ENCODE assay signal across 20 mouse cellular contexts in genomic region chr5:120475861-120476260, GRCm38 (mm10). TPM values are rescaled to one million over a fixed set of nuclear protein-coding genes. Genes with fewer than 3 reads are reported as not detected.
DNase-seq lines count a peak whose midpoint lies in the region; ATAC-seq and TF ChIP-seq lines count a peak whose summit lies in the region.
"Had no signal": no experiment of that assay in that cellular context is flagged by ENCODE, and none has a peak within 500 bp of the region (broad histone marks: within the 10 kb centered on the region; RNA-seq: fewer than 3 reads in every experiment).

No protein-coding gene starts in this region.

- H3K9me3 ChIP-seq in embryonic facial prominence, embryonic 15.5 days (replicated peaks), result no peaks in the 10 kb centered on the region
- H3K9me3 ChIP-seq in embryonic facial prominence, embryonic 10.5 days, result no peaks in the 10 kb centered on the region
- no peaks in the 10 kb centered on the region for H3K9me3 ChIP-seq in heart, embryonic 13.5 days
- H3K9me3 ChIP-seq in kidney, embryonic 15.5 days (replicated peaks), result no peaks in the 10 kb centered on the region
- no peaks in the 10 kb centered on the region for H3K9me3 ChIP-seq in E14TG2a.4 (ENCODE audit: low read length)
- H3K9me3 ChIP-seq: lung, embryonic 15.5 days had no signal

- H3K36me3 ChIP-seq in embryonic facial prominence, embryonic 15.5 days, result no peaks in the 10 kb centered on the region
- no peaks in the 10 kb centered on the region for H3K36me3 ChIP-seq in embryonic facial prominence, embryonic 10.5 days (replicated peaks)
- H3K36me3 ChIP-seq in heart, embryonic 13.5 days, result no peaks in the 10 kb centered on the region
- no peaks in the 10 kb centered on the region for H3K36me3 ChIP-seq in kidney, embryonic 15.5 days
- H3K36me3 ChIP-seq in E14TG2a.4 (ENCODE audit: insufficient read depth, low read length), result no peaks in the 10 kb centered on the region
- H3K36me3 ChIP-seq: lung, embryonic 15.5 days had no signal

- 0 out of 2 replicates have a peak overlapping the region, but pooled peaks have one; percentile 2 for H3K4me2 ChIP-seq in embryonic facial prominence, embryonic 15.5 days (replicated peaks)
- H3K4me2 ChIP-seq in heart, embryonic 13.5 days, result peak overlapping the region; percentile 42
- H3K4me2 ChIP-seq in kidney, embryonic 15.5 days, result no peak overlapping the region
- H3K4me2 ChIP-seq: hindbrain, embryonic 14.5 days; lung, embryonic 15.5 days had no signal

- H3K9ac ChIP-seq in embryonic facial prominence, embryonic 15.5 days, result no peak overlapping the region
- H3K9ac ChIP-seq in heart, embryonic 13.5 days, result peak overlapping the region; percentile 6; the same call in 1 of the 2 replicates
- H3K9ac ChIP-seq in kidney, embryonic 15.5 days, result no peak overlapping the region
- H3K9ac ChIP-seq: hindbrain, embryonic 14.5 days; lung, embryonic 15.5 days had no signal

- intact Hi-C loops in left cerebral cortex, postnatal 25 days (cut with DNase I), result no loop called here

- 0 out of 2 replicates have a peak, but pooled peaks cover 6% of the 10 kb centered on the region for H3K27me3 ChIP-seq in embryonic facial prominence, embryonic 15.5 days
- peaks cover 16% of the 10 kb centered on the region for H3K27me3 ChIP-seq in embryonic facial prominence, embryonic 10.5 days (replicated peaks; ENCODE audit: low read depth, poor library complexity, severe bottlenecking)
- H3K27me3 ChIP-seq in heart, embryonic 13.5 days (replicated peaks), result peaks cover 35% of the 10 kb centered on the region
- H3K27me3 ChIP-seq in kidney, embryonic 15.5 days, result peaks cover 9% of the 10 kb centered on the region
- H3K27me3 ChIP-seq in E14TG2a.4 (ENCODE audit: insufficient read depth, low read length), result peaks cover 29% of the 10 kb centered on the region
- H3K27me3 ChIP-seq: lung, embryonic 15.5 days had no signal

- no peak for TF ChIP-seq CTCF in E14TG2a.4 (conservative IDR thresholded peaks at IDR 0.05; ENCODE audit: low read length)

- H3K27ac ChIP-seq in embryonic facial prominence, embryonic 15.5 days (replicated peaks), result no peak overlapping the region
- H3K27ac ChIP-seq in embryonic facial prominence, embryonic 10.5 days (replicated peaks), result no peak overlapping the region
- no peak overlapping the region for H3K27ac ChIP-seq in heart, embryonic 13.5 days (replicated peaks)
- no peak overlapping the region for H3K27ac ChIP-seq in kidney, embryonic 15.5 days
- H3K27ac ChIP-seq: hindbrain, embryonic 14.5 days; lung, embryonic 15.5 days had no signal

- H3K4me3 ChIP-seq in embryonic facial prominence, embryonic 15.5 days (replicated peaks), result no peak overlapping the region
- no peak overlapping the region for H3K4me3 ChIP-seq in embryonic facial prominence, embryonic 10.5 days
- no peak overlapping the region for H3K4me3 ChIP-seq in heart, embryonic 13.5 days
- no peak overlapping the region for H3K4me3 ChIP-seq in kidney, embryonic 15.5 days (replicated peaks)
- H3K4me3 ChIP-seq in E14TG2a.4 (replicated peaks; ENCODE audit: low read length), result peak overlapping the region; percentile 57
- H3K4me3 ChIP-seq: lung, embryonic 15.5 days; megakaryocyte, embryonic 14.5 days had no signal

- DNase-seq in embryonic facial prominence, embryonic 10.5 days (ENCODE audit: low spot score), result no peak
- DNase-seq in heart, postnatal 4 days, result no peak
- DNase-seq in kidney, postnatal 25 days, result no peak
- DNase-seq in left cerebral cortex, postnatal 25 days (ENCODE audit: low spot score in 2 of 2), result no peak
- DNase-seq: adrenal gland, adult 8-10 months; cerebellum, postnatal 10 days; gastrocnemius, postnatal 10 days; kidney, postnatal 14 days; layer of hippocampus, adult 9-11 months had no signal

- no peaks in the 10 kb centered on the region for H3K4me1 ChIP-seq in embryonic facial prominence, embryonic 15.5 days
- peaks cover 8% of the 10 kb centered on the region for H3K4me1 ChIP-seq in embryonic facial prominence, embryonic 10.5 days
- H3K4me1 ChIP-seq in heart, embryonic 13.5 days, result peaks cover 6% of the 10 kb centered on the region; the same call in 1 of the 2 replicates
- H3K4me1 ChIP-seq in kidney, embryonic 15.5 days, result peaks cover 6% of the 10 kb centered on the region
- peaks cover 31% of the 10 kb centered on the region for H3K4me1 ChIP-seq in E14TG2a.4 (replicated peaks; ENCODE audit: low read depth, low read length)
- H3K4me1 ChIP-seq: lung, embryonic 15.5 days had no signal

- WGBS in embryonic facial prominence, embryonic 15.5 days, result 53% methylated on average over 8 of the region's 8 CpGs
- whole genome bisulfite sequencing in embryonic facial prominence, embryonic 10.5 days, result 52% methylated on average over 8 of the region's 8 CpGs
- WGBS in heart, embryonic 13.5 days, result 51% methylated on average over 8 of the region's 8 CpGs
- 63% methylated on average over 8 of the region's 8 CpGs for WGBS in kidney, embryonic 15.5 days

- no peak for ATAC-seq in embryonic facial prominence, embryonic 15.5 days (ENCODE audit: insufficient number of reproducible peaks, low FRiP score, low TSS enrichment, low read depth)
- ATAC-seq in heart, embryonic 13.5 days (ENCODE audit: extremely low read depth, insufficient number of reproducible peaks, low FRiP score, low TSS enrichment), result no peak
- 0 out of 2 replicates have a peak, but pooled peaks have one; percentile 37 for ATAC-seq in kidney, embryonic 15.5 days (replicated peaks; ENCODE audit: low FRiP score)
- ATAC-seq: CD4-positive, CD25-positive, alpha-beta regulatory T cell, adult 4 months; intestine, postnatal 0 days had no signal

RNA-seq across cellular contexts. Expression of gene Sds, which starts 0.5 kb away (rescaled TPM):
- not detected in 2 replicates for polyA plus RNA-seq in embryonic facial prominence, embryonic 15.5 days (2015; fragmentation: Nextera tagmentation; extraction: Ambion mirVana)
- not detected in 2 replicates for polyA plus RNA-seq in embryonic facial prominence, embryonic 10.5 days (2016; fragmentation: Nextera tagmentation; extraction: Ambion mirVana)
- polyA plus RNA-seq in heart, embryonic 13.5 days (2015; fragmentation: Nextera tagmentation; extraction: Ambion mirVana), result 0.25 TPM in 1 of 2 replicates, not detected in the other
- total RNA-seq in heart, postnatal 4 days (2021), result not detected
- polyA plus RNA-seq in kidney, embryonic 15.5 days (2015; fragmentation: Nextera tagmentation; extraction: Ambion mirVana), result not detected in 2 replicates
- total RNA-seq in left cerebral cortex, postnatal 25 days (2021), result under 1 TPM in 1 of 2 experiments, not detected in 1; 0.27 TPM
- total RNA-seq: gastrocnemius, postnatal 10 days had no signal
- polyA plus RNA-seq: CD4-positive, CD25-positive, alpha-beta regulatory T cell, adult 4 months; hindbrain, embryonic 14.5 days; intestine, postnatal 0 days; lung, embryonic 15.5 days; neural tube, embryonic 11.5 days; stomach, embryonic 14.5 days had no signal

RNA-seq across cellular contexts. Expression of gene Sdsl, which starts 3.3 kb away (rescaled TPM):
- polyA plus RNA-seq in embryonic facial prominence, embryonic 15.5 days (2015; fragmentation: Nextera tagmentation; extraction: Ambion mirVana), result 0.95 and 1.7 TPM in 2 replicates
- polyA plus RNA-seq in embryonic facial prominence, embryonic 10.5 days (2016; fragmentation: Nextera tagmentation; extraction: Ambion mirVana), result 6.2 and 7.1 TPM in 2 replicates
- polyA plus RNA-seq in heart, embryonic 13.5 days (2015; fragmentation: Nextera tagmentation; extraction: Ambion mirVana), result 10.9 and 11.3 TPM in 2 replicates
- 10 to 100 TPM; 12.2 to 12.4 TPM for total RNA-seq in heart, postnatal 4 days (2021)
- 11.2 and 14.4 TPM in 2 replicates for polyA plus RNA-seq in kidney, embryonic 15.5 days (2015; fragmentation: Nextera tagmentation; extraction: Ambion mirVana)
- 1 to 10 TPM; 4.6 to 6.4 TPM for total RNA-seq in left cerebral cortex, postnatal 25 days (2021)
- polyA plus RNA-seq: CD4-positive, CD25-positive, alpha-beta regulatory T cell, adult 4 months had no signal

RNA-seq across cellular contexts. Expression of gene Plbd2, which starts 27.6 kb away (rescaled TPM):
- 58.6 and 67.9 TPM in 2 replicates for polyA plus RNA-seq in embryonic facial prominence, embryonic 15.5 days (2015; fragmentation: Nextera tagmentation; extraction: Ambion mirVana)
- polyA plus RNA-seq in embryonic facial prominence, embryonic 10.5 days (2016; fragmentation: Nextera tagmentation; extraction: Ambion mirVana), result 35.5 and 37.8 TPM in 2 replicates
- polyA plus RNA-seq in heart, embryonic 13.5 days (2015; fragmentation: Nextera tagmentation; extraction: Ambion mirVana), result 41.5 and 46.1 TPM in 2 replicates
- 10 to 100 TPM; 38.0 to 38.3 TPM for total RNA-seq in heart, postnatal 4 days (2021)
- 50.8 and 60.0 TPM in 2 replicates for polyA plus RNA-seq in kidney, embryonic 15.5 days (2015; fragmentation: Nextera tagmentation; extraction: Ambion mirVana)
- total RNA-seq in left cerebral cortex, postnatal 25 days (2021), result 10 to 100 TPM; 56.9 to 58.9 TPM

RNA-seq across cellular contexts. Expression of gene Slc8b1, which starts 35.1 kb away (rescaled TPM):
- polyA plus RNA-seq in embryonic facial prominence, embryonic 15.5 days (2015; fragmentation: Nextera tagmentation; extraction: Ambion mirVana), result 9.0 and 9.3 TPM in 2 replicates
- polyA plus RNA-seq in embryonic facial prominence, embryonic 10.5 days (2016; fragmentation: Nextera tagmentation; extraction: Ambion mirVana), result 4.1 and 5.2 TPM in 2 replicates
- 4.5 and 4.6 TPM in 2 replicates for polyA plus RNA-seq in heart, embryonic 13.5 days (2015; fragmentation: Nextera tagmentation; extraction: Ambion mirVana)
- 1 to 10 TPM; 8.7 to 9.3 TPM for total RNA-seq in heart, postnatal 4 days (2021)
- polyA plus RNA-seq in kidney, embryonic 15.5 days (2015; fragmentation: Nextera tagmentation; extraction: Ambion mirVana), result 9.4 and 9.7 TPM in 2 replicates
- 1 to 10 TPM; 5.9 to 6.0 TPM for total RNA-seq in left cerebral cortex, postnatal 25 days (2021)

RNA-seq across cellular contexts. Expression of gene Lhx5, which starts 44.4 kb away (rescaled TPM):
- 0.05 TPM in 2 replicates for polyA plus RNA-seq in embryonic facial prominence, embryonic 15.5 days (2015; fragmentation: Nextera tagmentation; extraction: Ambion mirVana)
- polyA plus RNA-seq in embryonic facial prominence, embryonic 10.5 days (2016; fragmentation: Nextera tagmentation; extraction: Ambion mirVana), result 3.1 and 4.7 TPM in 2 replicates
- polyA plus RNA-seq in heart, embryonic 13.5 days (2015; fragmentation: Nextera tagmentation; extraction: Ambion mirVana), result not detected in 2 replicates
- not detected for total RNA-seq in heart, postnatal 4 days (2021)
- polyA plus RNA-seq in kidney, embryonic 15.5 days (2015; fragmentation: Nextera tagmentation; extraction: Ambion mirVana), result not detected in 2 replicates
- total RNA-seq in left cerebral cortex, postnatal 25 days (2021), result under 1 TPM; 0.21 to 0.25 TPM
- total RNA-seq: adrenal gland, adult 8-10 months; gastrocnemius, postnatal 10 days had no signal
- polyA plus RNA-seq: CD4-positive, CD25-positive, alpha-beta regulatory T cell, adult 4 months had no signal
